Mouse (Mus musculus): ENCODE results near the gene Agfg1.
A peak's percentile ranks its signal among the peaks of the same experiment; 100 is the strongest.

Agfg1 gene

GRCm38 (mm10) chr1:82825783-82826182 lies 13.5 kb upstream of the Agfg1 start:
- no peak for DNase-seq

- DNase-seq, result no peak
Measured at GRCm38 (mm10) chr1:82826911-82827310, 12.4 kb upstream of the Agfg1 start.

GRCm38 (mm10) chr1:82830771-82831170 lies 8.5 kb upstream of the Agfg1 start:
- no peak for DNase-seq

- DNase-seq, result peak; percentile 25 to 27
Measured at GRCm38 (mm10) chr1:82831547-82832240, 7.6 kb upstream of the Agfg1 start.

- DNase-seq, result no peak
Measured at GRCm38 (mm10) chr1:82832495-82833021, 6.7 kb upstream of the Agfg1 start.

- DNase-seq, result no peak
Measured at GRCm38 (mm10) chr1:82833501-82833900, 5.8 kb upstream of the Agfg1 start.

- DNase-seq, result peak in 1 of 2 experiments; percentile 25
Measured at GRCm38 (mm10) chr1:82834572-82834971, 4.7 kb upstream of the Agfg1 start.

GRCm38 (mm10) chr1:82836342-82837217 lies 2.7 kb upstream of the Agfg1 start:
- no peak for DNase-seq

GRCm38 (mm10) chr1:82837579-82837978 lies 1.7 kb upstream of the Agfg1 start:
- no peak for DNase-seq

- DNase-seq, result no peak
Measured at GRCm38 (mm10) chr1:82838469-82839295, 601 bp upstream of the Agfg1 start.

GRCm38 (mm10) chr1:82839614-82840421 lies 535 bp downstream of the Agfg1 start:
- peak in 1 of 2 experiments; percentile 29 for DNase-seq

GRCm38 (mm10) chr1:82855729-82856128 lies 16.4 kb downstream of the Agfg1 start:
- no peak for DNase-seq

GRCm38 (mm10) chr1:82858236-82858635 lies 19.0 kb downstream of the Agfg1 start:
- DNase-seq, result no peak

GRCm38 (mm10) chr1:82860391-82860790 lies 21.1 kb downstream of the Agfg1 start:
- DNase-seq, result no peak

GRCm38 (mm10) chr1:82870202-82870601 lies 30.9 kb downstream of the Agfg1 start:
- no peak for DNase-seq

- no peak for DNase-seq
Measured at GRCm38 (mm10) chr1:82879172-82879571, 39.9 kb downstream of the Agfg1 start.

- no peak for DNase-seq
Measured at GRCm38 (mm10) chr1:82880196-82880595, 40.9 kb downstream of the Agfg1 start.

- no peak for DNase-seq
Measured at GRCm38 (mm10) chr1:82893269-82893668, 54.0 kb downstream of the Agfg1 start.

- no peak for DNase-seq
Measured at GRCm38 (mm10) chr1:82900567-82900966, 61.3 kb downstream of the Agfg1 start.

- no peak for DNase-seq
Measured at GRCm38 (mm10) chr1:82901201-82901600, 61.9 kb downstream of the Agfg1 start.

- no peak for DNase-seq
Measured at GRCm38 (mm10) chr1:82905886-82906285, 66.6 kb downstream of the Agfg1 start.

GRCm38 (mm10) chr1:82913025-82913424 lies 73.7 kb downstream of the Agfg1 start, which contains the start of gene A030005L19Rik:
TSS of gene A030005L19Rik (plus strand) at chr1:82913325.
- DNase-seq, result peak in 1 of 2 experiments; percentile 12
